Mouse (Mus musculus) lung, postnatal 0 days (tissue): ENCODE results near the gene Vegfa. TPM values are rescaled to one million over a fixed set of nuclear protein-coding genes. Genes with fewer than 3 reads are reported as not detected.

Source experiments
- ATAC-seq: fragments of 200-750 bp; cut with Nextera tagmentation; 2 replicates; pipeline ENCODE4 v1.8.0; 2017; ENCODE audit warnings: moderate library complexity
- DNase-seq: peaks from one replicate; pipeline ENCODE4 v3.0.0-alpha.2; 2016; ENCODE audit warnings: low spot score
- H3K27ac ChIP-seq: fragments of 300-500 bp; sonication (generic); 2 replicates; pipeline ENCODE4 v1.5.1; 2014; ENCODE audit warnings: antibody characterized with exemption, mild to moderate bottlenecking, low read length, mixed read lengths
- H3K27me3 ChIP-seq: fragments of 300-500 bp; sonication (generic); replicated peaks from 2 replicates; pipeline ENCODE4 v1.6.1; 2014; ENCODE audit warnings: low read length, mixed read lengths; ENCODE audit not compliant: insufficient read depth
- H3K36me3 ChIP-seq: fragments of 300-500 bp; sonication (generic); 2 replicates; pipeline ENCODE4 v1.6.1; 2014; ENCODE audit warnings: low read length, mixed read lengths; ENCODE audit not compliant: insufficient read depth
- H3K4me1 ChIP-seq: fragments of 300-500 bp; sonication (generic); 2 replicates; pipeline ENCODE4 v1.6.1; 2014; ENCODE audit warnings: antibody characterized with exemption, low read depth, low read length, mixed read lengths; ENCODE audit not compliant: insufficient read depth
- H3K4me2 ChIP-seq: fragments of 300-500 bp; sonication (generic); replicated peaks from 2 replicates; pipeline ENCODE4 v1.6.1; 2014; ENCODE audit warnings: low read depth, mild to moderate bottlenecking, low read length, moderate library complexity, mixed read lengths
- H3K4me3 ChIP-seq: fragments of 300-500 bp; sonication (generic); 2 replicates; pipeline ENCODE4 v1.5.1; 2014; ENCODE audit warnings: low read depth, low read length
- H3K9ac ChIP-seq: fragments of 300-500 bp; sonication (generic); replicated peaks from 2 replicates; pipeline ENCODE4 v1.6.1; 2014; ENCODE audit warnings: low read depth, mild to moderate bottlenecking
- H3K9me3 ChIP-seq: fragments of 300-500 bp; sonication (generic); 2 replicates; pipeline ENCODE4 v1.6.1; 2016; ENCODE audit warnings: low read length, mixed read lengths
- CTCF ChIP-seq: IDR thresholded peaks from 2 replicates; pipeline ENCODE4 v1.5.1; 2016; ENCODE audit warnings: antibody characterized with exemption, mild to moderate bottlenecking
- EP300 ChIP-seq: IDR thresholded peaks from 2 replicates; pipeline ENCODE4 v1.6.1; 2016; ENCODE audit warnings: antibody characterized with exemption, mild to moderate bottlenecking, control low read depth
- WGBS: fragments of 180-500 bp; shearing (Covaris S2); extraction: QIAGEN DNeasy Blood & Tissue Kit; methylation state at CpG from one replicate; pipeline ENCODE4 v1.1.7; 2014; 5-methylcytosine and 5-hydroxymethylcytosine counted together
- polyA plus RNA-seq: library from polyadenylated mRNA; unstranded; fragments of >200 nt; fragmentation: Nextera tagmentation; extraction: Ambion mirVana; gene quantifications from 2 replicates; pipeline ENCODE4 v1.2.1, GENCODE M21; 2015

The Vegfa gene
- polyA plus RNA-seq, 1 experiment from 2014 or later, result 21.4 TPM

DNA sequence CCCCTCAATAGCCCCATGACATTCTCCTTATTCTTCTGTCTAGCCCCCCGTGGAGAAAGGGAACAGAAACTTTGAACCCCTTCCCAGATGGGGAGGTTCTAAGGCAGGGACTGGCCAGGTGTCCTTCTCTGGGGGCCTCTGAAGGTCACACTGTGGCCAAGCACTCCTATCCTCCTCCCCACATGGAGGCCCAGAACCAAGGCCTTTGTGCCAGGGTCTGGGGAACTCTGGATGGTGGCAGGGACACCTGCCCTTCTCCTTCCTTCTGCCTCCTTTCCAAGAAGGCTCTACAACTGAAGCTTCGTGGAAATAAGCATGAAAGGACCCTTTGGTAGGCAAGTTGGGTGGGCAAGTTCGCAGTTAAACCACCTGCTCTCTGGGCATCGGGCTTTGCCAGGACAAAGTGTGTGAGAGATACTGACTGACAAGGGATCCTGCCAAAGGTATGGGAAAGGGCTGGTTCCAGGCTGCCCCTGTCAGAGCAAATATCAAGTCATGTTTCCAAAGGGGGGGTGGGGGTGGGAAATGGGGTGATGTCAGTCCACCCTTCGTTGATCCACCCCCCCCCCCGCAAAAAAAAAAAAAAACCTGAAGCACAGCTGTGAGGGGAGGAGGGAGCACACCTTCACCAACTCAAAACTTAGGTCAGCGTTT, 2.5 kb downstream of the Vegfa start:
- DNase-seq (no peak), ATAC-seq (no peak)
- Histone ChIP-seq H3K27ac (peak overlapping the region; percentile 97), H3K4me3 (peak overlapping the region; percentile 91), H3K27me3 (no peaks in the 10 kb centered on the region), H3K4me2 (peak overlapping the region; percentile 79), H3K9ac (peak overlapping the region; percentile 84), H3K9me3 (no peaks in the 10 kb centered on the region), H3K36me3 (no peaks in the 10 kb centered on the region), H3K4me1 (peaks cover 34% of the 10 kb centered on the region)
- WGBS, result 24% methylated on average over 6 of the region's 7 CpGs
- no peak for TF ChIP-seq EP300
- no peak for TF ChIP-seq CTCF

DNA sequence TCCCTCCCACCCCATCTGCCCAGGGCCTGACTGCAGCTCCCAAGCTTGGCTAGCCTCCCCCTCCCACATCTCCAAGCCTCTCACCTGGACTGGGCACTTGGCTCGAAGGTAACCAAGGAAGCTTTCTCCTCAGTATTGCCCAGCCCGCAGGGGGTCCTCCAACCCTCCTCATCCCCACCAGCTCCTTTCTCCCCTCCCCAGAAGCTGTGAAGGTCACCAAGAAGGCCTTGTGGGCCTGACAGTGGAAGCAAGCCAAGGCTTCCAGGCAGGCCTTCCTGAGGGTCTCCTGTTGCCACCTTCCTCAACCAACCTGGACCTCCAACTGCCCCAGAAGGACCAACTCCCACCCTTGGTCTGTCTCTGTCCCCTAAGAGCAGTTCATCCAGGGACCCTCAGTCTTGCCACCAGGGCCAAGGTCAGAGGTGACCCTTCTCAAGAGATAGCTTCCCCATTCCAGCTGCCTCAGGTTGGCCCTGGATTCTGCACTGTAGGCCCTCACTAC, 3.1 kb downstream of the Vegfa start:
- Histone ChIP-seq H3K4me2 (peak overlapping the region; percentile 79), H3K27me3 (no peaks in the 10 kb centered on the region), H3K9me3 (no peaks in the 10 kb centered on the region), H3K4me1 (peaks cover 34% of the 10 kb centered on the region), H3K36me3 (peaks cover 6% of the 10 kb centered on the region), H3K27ac (peak overlapping the region; percentile 97), H3K9ac (peak overlapping the region; percentile 84), H3K4me3 (peak overlapping the region; percentile 91)
- DNase-seq (no peak), ATAC-seq (no peak)
- 46% methylated on average over 2 of the region's 2 CpGs for WGBS
- TF ChIP-seq EP300, result no peak
- no peak for TF ChIP-seq CTCF

DNA sequence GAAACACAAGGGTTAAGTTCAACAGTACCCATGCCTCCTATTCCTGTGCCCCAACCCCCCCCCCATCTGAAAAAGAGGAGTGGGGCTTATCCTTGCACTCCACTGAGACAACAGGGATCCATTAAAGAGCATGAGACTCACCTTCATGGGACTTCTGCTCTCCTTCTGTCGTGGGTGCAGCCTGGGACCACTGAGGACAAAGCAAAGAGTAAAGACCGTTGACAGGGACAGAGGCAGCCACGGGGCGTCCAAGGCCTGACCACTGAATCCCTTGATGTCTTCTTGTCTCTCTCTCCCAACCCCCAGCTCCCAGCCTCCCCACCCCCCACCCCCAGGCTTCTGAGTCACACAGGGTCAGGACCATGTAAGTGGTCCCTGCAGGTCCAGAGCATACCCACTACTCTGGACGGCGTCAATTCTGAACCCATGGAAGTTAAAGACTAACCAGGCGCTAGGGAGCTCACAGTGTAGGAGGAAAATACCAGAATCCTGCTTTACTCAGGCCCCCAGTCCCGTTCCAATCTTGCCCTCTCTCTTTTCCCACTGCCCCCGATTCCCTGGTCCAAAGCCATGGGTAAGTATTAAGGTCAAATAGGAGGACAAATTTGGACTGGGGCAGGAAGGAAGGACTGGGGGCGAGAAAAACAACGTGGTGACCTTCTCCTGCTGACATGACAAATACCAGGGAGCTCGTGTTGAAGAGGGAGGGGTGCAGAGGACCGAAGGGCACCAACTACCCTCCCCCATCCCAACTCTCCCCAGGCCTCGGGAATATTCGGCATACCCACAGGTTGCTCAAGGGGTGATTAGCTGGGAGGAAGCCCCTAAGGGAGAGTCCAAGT, 3.7 kb downstream of the Vegfa start:
- H3K4me2 ChIP-seq, result peak overlapping the region; percentile 79
- DNase-seq, result peak; percentile 52
- peak overlapping the region; percentile 97 for H3K27ac ChIP-seq
- H3K27me3 ChIP-seq, result no peaks in the 10 kb centered on the region
- no peaks in the 10 kb centered on the region for H3K9me3 ChIP-seq
- TF ChIP-seq CTCF (no peak), EP300 (no peak)
- ATAC-seq, result no peak
- peaks cover 12% of the 10 kb centered on the region for H3K36me3 ChIP-seq
- peaks cover 34% of the 10 kb centered on the region for H3K4me1 ChIP-seq
- 15% methylated on average over 15 of the region's 15 CpGs for WGBS
- peak overlapping the region; percentile 84 for H3K9ac ChIP-seq
- peak overlapping the region; percentile 91 for H3K4me3 ChIP-seq

DNA sequence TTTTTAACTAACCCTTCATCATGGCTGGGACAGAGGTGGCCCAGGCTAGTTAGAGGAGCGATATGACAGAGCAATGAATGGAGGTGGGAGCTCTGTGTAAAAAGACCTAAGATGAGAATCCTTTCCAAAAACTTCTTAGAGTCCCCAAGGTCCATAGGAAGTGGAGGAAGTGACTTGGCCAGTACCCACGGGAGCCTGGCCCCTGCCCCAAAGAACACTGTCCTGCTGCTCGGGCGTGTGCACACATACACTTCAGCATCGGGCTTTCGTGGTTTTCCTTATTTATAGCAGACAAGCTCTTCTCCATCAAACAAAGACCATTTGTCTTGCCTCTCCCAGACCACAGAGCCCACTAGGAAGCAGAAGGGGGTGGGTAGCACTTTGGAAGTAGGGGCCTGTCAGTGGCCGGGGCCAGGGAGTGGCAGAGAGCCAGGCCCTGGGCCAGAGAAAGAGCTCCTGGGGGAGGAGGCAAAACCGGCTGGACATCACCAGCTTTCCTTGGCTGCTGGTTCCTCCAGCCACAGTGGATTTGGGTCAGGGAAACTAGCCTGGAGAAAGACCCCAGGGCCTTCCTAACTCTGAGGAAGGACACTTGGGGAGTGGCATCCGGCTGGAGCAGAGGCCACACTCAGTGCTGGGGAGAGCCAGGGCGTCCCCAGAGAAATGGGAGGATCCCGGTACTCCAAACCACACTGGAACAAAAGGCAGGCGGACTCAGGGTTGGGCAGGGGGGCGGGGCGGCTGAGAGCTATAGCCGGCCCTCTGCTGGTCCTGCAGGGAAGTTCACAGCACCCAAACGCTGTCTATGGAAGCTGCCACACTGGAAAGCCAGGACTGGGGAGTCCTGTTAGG, 4.9 kb downstream of the Vegfa start:
- Histone ChIP-seq H3K4me2 (peak overlapping the region; percentile 79), H3K36me3 (peaks cover 24% of the 10 kb centered on the region), H3K9me3 (no peaks in the 10 kb centered on the region), H3K27ac (peak overlapping the region; percentile 97), H3K4me1 (peaks cover 34% of the 10 kb centered on the region), H3K9ac (peak overlapping the region; percentile 84), H3K27me3 (no peaks in the 10 kb centered on the region), H3K4me3 (peak overlapping the region; percentile 91)
- TF ChIP-seq EP300 (no peak), CTCF (peak; percentile 87)
- ATAC-seq (peak; percentile 64), DNase-seq (peak; percentile 93)
- WGBS, result 4% methylated on average over 16 of the region's 16 CpGs

DNA sequence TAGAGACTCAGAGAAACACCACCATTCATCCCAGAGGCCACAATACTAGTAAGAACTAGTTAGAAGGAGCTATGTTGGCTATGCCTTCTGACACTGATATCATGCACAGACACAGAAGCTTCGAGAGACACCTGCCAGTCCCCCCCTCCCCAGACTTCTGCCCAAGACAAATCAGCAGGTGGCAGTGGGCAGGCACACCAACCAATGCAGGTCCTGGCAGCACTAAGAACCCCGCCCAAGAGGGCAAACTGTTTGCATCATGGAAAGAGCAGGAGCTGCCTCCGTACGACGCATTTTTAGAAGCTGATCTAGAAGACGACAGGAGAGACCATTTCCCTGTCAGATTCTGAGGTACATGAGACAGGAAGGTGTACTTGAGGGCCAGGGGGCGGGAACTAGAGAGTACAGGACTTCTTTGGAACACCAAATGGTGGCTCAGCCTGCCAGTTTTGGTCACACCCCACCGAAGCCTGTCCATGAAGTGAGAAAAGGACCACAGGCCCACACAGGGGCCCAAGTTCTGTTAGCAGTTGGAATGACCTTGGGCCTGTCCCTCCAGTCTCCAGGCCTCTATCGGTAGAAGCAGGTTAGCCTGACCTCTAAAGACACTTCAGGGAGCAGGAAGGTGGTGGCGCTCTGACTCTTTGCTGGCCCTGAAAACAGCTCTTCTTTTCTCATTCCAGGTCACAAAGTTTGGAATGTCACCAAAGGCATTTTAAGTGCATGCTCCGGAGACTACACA, 6.1 kb downstream of the Vegfa start:
- Histone ChIP-seq H3K27me3 (no peaks in the 10 kb centered on the region), H3K36me3 (peaks cover 35% of the 10 kb centered on the region), H3K9me3 (no peaks in the 10 kb centered on the region), H3K4me2 (peak overlapping the region; percentile 79), H3K4me1 (peaks cover 34% of the 10 kb centered on the region), H3K27ac (peak overlapping the region; percentile 49; the same call in 1 of the 2 replicates), H3K9ac (peak overlapping the region; percentile 0; the same call in 1 of the 2 replicates), H3K4me3 (0 out of 2 replicates have a peak overlapping the region, but pooled peaks have one; percentile 10)
- ATAC-seq (no peak), DNase-seq (peak; percentile 66)
- 54% methylated on average over 11 of the region's 11 CpGs for WGBS
- no peak for TF ChIP-seq EP300
- peak; percentile 17; the same call in 1 of the 2 replicates for TF ChIP-seq CTCF
